Mouse (Mus musculus) layer of hippocampus, postnatal 25 days (tissue): ENCODE results near the gene Trappc13. TPM values are rescaled to one million over a fixed set of nuclear protein-coding genes. Genes with fewer than 3 reads are reported as not detected.

Experiments
- DNase-seq, 2 experiments: peaks; one replicate each; pipeline ENCODE4 v3.0.0; 2022; ENCODE audit warnings: mixed read lengths in 2 of 2, low spot score in 1 of 2; ENCODE audit errors: extremely low spot score in 1 of 2
- total RNA-seq, 2 experiments: library from RNA; stranded (reverse); gene quantifications; 2 replicates each; pipeline ENCODE4 v1.2.3; 2021

The Trappc13 gene
- total RNA-seq, 2 experiments from 2014 or later = 48.7 to 55.5 TPM

GRCm38 (mm10) chr13:104122078-104122840 lies 56.0 kb downstream of the Trappc13 start:
- no peak for DNase-seq

DNA sequence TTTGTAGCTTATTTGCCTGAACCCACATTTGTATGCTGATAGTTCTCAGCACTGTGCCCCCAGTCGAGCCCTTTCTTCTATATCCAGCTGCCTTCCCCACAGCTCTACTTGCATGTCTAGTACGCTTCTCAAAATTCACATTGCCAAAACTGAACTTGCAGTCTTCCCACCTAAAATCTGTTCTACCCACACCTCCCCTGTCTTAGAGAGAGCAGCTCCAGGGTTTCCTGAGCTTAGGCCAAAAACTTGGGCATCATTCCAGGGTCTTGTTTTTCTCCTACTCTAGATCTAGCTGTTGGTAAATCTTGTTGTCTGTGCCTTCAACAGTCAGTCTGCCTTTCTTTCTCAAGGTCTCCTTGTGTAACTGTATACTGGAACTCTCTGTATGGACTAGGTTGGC lies 63.4 kb downstream of the Trappc13 start:
- DNase-seq = no peak

GRCm38 (mm10) chr13:104113782-104114181 lies 64.5 kb downstream of the Trappc13 start:
- no peak for DNase-seq

- DNase-seq = no peak
Measured at GRCm38 (mm10) chr13:104112266-104112900, 65.9 kb downstream of the Trappc13 start.

DNA sequence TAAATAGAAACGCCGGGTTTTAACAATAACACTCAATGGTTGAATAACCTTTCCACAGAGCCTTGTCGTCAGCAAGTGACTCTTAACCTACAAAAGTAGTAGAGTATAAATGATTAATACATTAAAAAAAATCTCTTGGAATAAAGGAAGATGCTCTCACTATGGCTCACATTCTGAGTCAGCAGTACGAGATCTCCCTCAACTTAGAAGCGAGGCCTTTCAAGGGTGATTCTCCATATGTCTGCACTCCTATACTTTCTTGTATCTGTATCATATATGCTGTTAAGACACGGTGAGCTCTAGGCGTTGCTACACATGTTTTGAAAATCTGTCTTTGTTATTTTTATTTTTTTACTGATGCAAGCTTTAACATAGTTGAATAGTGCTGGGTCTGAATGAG lies 67.7 kb downstream of the Trappc13 start:
- DNase-seq = no peak

- peak; percentile 55 to 65 for DNase-seq
Measured at GRCm38 (mm10) chr13:104109816-104110521, 68.3 kb downstream of the Trappc13 start.

DNA sequence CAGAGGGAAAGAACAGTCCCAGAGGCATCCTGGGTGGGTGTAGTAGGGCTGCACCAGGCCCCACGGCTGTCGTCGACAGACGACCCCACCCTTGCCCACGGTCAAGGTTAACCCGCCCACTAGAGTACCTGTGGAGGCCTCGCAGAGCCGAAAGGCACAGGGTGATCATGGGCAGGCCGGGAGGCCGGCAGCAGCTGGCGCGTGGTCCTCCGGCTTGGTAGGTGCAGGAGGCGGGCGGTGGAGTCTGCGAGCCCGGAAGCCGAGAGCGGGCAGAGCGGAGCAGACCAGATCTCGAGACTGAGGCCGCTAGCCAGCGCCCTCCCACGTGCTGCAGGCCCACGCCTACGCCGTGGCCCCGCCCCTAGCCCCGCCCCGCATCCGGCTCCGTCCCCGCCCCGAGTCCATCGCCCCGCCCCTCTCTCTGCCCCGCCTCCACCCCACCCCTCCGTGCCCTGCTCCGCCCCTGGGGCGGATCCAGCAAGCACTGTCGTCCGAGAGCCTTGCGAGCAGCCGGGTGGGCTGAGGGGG lies 68.9 kb downstream of the Trappc13 start, which contains the start of the genes Nln and Sgtb:
Gene Nln, minus strand, starts transcription at position 327 of the 528 bp plus-strand sequence.
Gene Sgtb, plus strand, starts transcription at position 454 of the 528 bp plus-strand sequence.
- peak; percentile 68 to 69 for DNase-seq

- DNase-seq = no peak
Measured at GRCm38 (mm10) chr13:104108651-104109287, 69.5 kb downstream of the Trappc13 start.

- DNase-seq = no peak
Measured at GRCm38 (mm10) chr13:104101606-104102235, 76.5 kb downstream of the Trappc13 start.

- no peak for DNase-seq
Measured at GRCm38 (mm10) chr13:104100416-104100815, 77.9 kb downstream of the Trappc13 start.

- DNase-seq = no peak
Measured at GRCm38 (mm10) chr13:104097190-104097589, 81.1 kb downstream of the Trappc13 start.

- no peak for DNase-seq
Measured at GRCm38 (mm10) chr13:104095955-104096354, 82.3 kb downstream of the Trappc13 start.

DNA sequence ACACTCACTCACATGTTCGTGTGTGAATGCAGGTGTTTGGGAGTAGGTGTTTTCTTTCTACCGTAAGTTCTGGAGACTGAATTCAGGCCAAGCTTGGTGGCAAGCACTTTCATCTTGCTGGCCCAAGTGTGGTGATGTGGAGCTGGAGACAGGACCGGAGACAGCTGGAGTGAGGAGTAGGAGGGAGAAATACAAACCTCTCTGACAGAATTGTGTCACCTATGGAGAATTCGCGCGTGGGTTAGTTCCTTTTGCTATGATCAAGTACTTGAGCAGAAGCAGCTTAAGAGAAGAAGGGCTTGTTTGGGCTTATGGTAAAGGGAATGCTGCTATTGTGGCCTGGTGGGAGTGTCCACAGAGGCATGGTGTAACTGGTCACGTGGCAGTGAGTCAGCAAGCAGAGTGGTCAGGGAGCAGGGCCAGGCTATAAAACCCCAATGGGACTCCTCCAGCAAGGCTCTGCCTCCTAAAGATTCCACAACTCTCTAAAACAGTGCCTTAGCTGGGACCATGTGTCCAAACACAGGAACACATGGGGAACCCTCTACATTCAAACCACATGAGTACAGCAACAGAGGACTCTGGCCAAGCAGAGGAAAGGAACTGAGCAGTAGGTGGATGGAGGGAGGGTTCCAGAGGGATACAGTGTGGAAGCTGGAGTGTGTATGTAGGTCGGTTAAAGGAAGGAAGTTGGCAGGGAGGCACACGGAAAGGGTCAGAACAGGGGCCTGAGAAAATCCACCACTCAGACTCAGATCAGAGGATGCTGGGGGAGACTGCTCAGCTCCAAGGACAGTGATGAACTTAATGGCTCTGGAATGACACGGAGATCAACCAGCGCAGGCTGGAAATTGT lies 83.5 kb downstream of the Trappc13 start:
- no peak for DNase-seq

Other genes with a start within 250 kb of the Trappc13 start
- 10 to 100 TPM; 23.0 to 24.7 TPM for gene Nln, start 68.9 kb downstream of the Trappc13 start, total RNA-seq
- 10 to 100 TPM; 75.2 to 79.9 TPM for gene Sgtb, start 68.7 kb downstream of the Trappc13 start, total RNA-seq
- gene Trim23, start 328 bp upstream of the Trappc13 start, total RNA-seq = 10 to 100 TPM; 57.5 to 59.5 TPM
- gene Cenpk, start 50.1 kb upstream of the Trappc13 start, total RNA-seq = 1 to 10 TPM; 1.0 to 1.4 TPM
- gene Ppwd1, start 50.4 kb upstream of the Trappc13 start, total RNA-seq = 10 to 100 TPM; 11.6 to 14.1 TPM
- gene Adamts6, start 109.4 kb upstream of the Trappc13 start, total RNA-seq = 1 to 10 TPM; 3.6 to 5.4 TPM